Mouse (Mus musculus): ENCODE results near the gene Ccdc82. TPM values are rescaled to one million over a fixed set of nuclear protein-coding genes. Genes with fewer than 3 reads are reported as not detected.

Gene Ccdc82
- total and polyA plus RNA-seq, 2 experiments from 2014 or later: 11.1 to 18.7 TPM

GRCm38 (mm10) chr9:13303976-13304375 is 57.2 kb downstream of the Ccdc82 start:
- ATAC-seq: no peak

GRCm38 (mm10) chr9:13306471-13306870 is 59.7 kb downstream of the Ccdc82 start:
- TF ChIP-seq CTCF (IDR thresholded peaks at IDR 0.05; ENCODE audit: low read depth): no peak
- no peak overlapping the region for H3K4me3 ChIP-seq (ENCODE audit: low read length)
- no peak overlapping the region for H3K9ac ChIP-seq (replicated peaks; ENCODE audit: low read length)
- 92% methylated on average over 3 of the region's 3 CpGs for WGBS
- no peak for ATAC-seq
- no peaks in the 10 kb centered on the region for H3K36me3 ChIP-seq (ENCODE audit: insufficient read depth, low read length)
- peaks cover 33% of the 10 kb centered on the region for H3K4me1 ChIP-seq (ENCODE audit: insufficient read depth, low read length)
- H3K4me2 ChIP-seq (ENCODE audit: low read depth, low read length): no peak overlapping the region
- no peaks in the 10 kb centered on the region for H3K9me3 ChIP-seq (ENCODE audit: low read length)
- H3K27me3 ChIP-seq (ENCODE audit: insufficient read depth, low read length): no peaks in the 10 kb centered on the region
- 0 out of 2 replicates have a peak overlapping the region, but pooled peaks have one; percentile 45 for H3K27ac ChIP-seq
- DNase-seq (ENCODE audit: low spot score): no peak

More at GRCm38 (mm10) chr9:13303976-13304375, 57.2 kb downstream of the Ccdc82 start:
- Histone ChIP-seq H3K9ac (replicated peaks; ENCODE audit: low read length) (no peak overlapping the region), H3K27me3 (ENCODE audit: insufficient read depth, low read length) (no peaks in the 10 kb centered on the region), H3K4me3 (ENCODE audit: low read length) (no peak overlapping the region), H3K4me2 (ENCODE audit: low read depth, low read length) (no peak overlapping the region), H3K9me3 (ENCODE audit: low read length) (no peaks in the 10 kb centered on the region), H3K36me3 (ENCODE audit: insufficient read depth, low read length) (no peaks in the 10 kb centered on the region), H3K4me1 (ENCODE audit: insufficient read depth, low read length) (peaks cover 40% of the 10 kb centered on the region), H3K27ac (peak overlapping the region; percentile 17)
- peak; percentile 48 for DNase-seq (ENCODE audit: low spot score)
- no peak for TF ChIP-seq CTCF (IDR thresholded peaks at IDR 0.05; ENCODE audit: low read depth)
- 22% methylated on average over 6 of the region's 6 CpGs for WGBS

- Histone ChIP-seq H3K4me3 (ENCODE audit: low read length) (no peak overlapping the region), H3K9ac (replicated peaks; ENCODE audit: low read length) (no peak overlapping the region), H3K4me2 (ENCODE audit: low read depth, low read length) (no peak overlapping the region), H3K27ac (0 out of 2 replicates have a peak overlapping the region, but pooled peaks have one; percentile 45), H3K4me1 (ENCODE audit: insufficient read depth, low read length) (peaks cover 27% of the 10 kb centered on the region), H3K9me3 (ENCODE audit: low read length) (no peaks in the 10 kb centered on the region), H3K27me3 (ENCODE audit: insufficient read depth, low read length) (no peaks in the 10 kb centered on the region), H3K36me3 (ENCODE audit: insufficient read depth, low read length) (no peaks in the 10 kb centered on the region)
- TF ChIP-seq CTCF (IDR thresholded peaks at IDR 0.05; ENCODE audit: low read depth): no peak
- DNase-seq (ENCODE audit: low spot score): peak; percentile 29
- no peak for ATAC-seq
- 21% methylated on average over 4 of the region's 4 CpGs for WGBS
Observed at GRCm38 (mm10) chr9:13307226-13307625, 60.5 kb downstream of the Ccdc82 start.

GRCm38 (mm10) chr9:13308718-13309117 is 62.0 kb downstream of the Ccdc82 start:
- no peak for TF ChIP-seq CTCF (IDR thresholded peaks at IDR 0.05; ENCODE audit: low read depth)
- Histone ChIP-seq H3K4me2 (ENCODE audit: low read depth, low read length) (no peak overlapping the region), H3K36me3 (ENCODE audit: insufficient read depth, low read length) (no peaks in the 10 kb centered on the region), H3K27ac (no peak overlapping the region), H3K4me1 (ENCODE audit: insufficient read depth, low read length) (peaks cover 21% of the 10 kb centered on the region), H3K9me3 (ENCODE audit: low read length) (no peaks in the 10 kb centered on the region), H3K27me3 (ENCODE audit: insufficient read depth, low read length) (no peaks in the 10 kb centered on the region), H3K4me3 (ENCODE audit: low read length) (no peak overlapping the region), H3K9ac (replicated peaks; ENCODE audit: low read length) (no peak overlapping the region)
- WGBS: 59% methylated on average over 8 of the region's 8 CpGs
- no peak for DNase-seq (ENCODE audit: low spot score)
- ATAC-seq: no peak

GRCm38 (mm10) chr9:13309807-13310206 is 63.1 kb downstream of the Ccdc82 start:
- DNase-seq (ENCODE audit: low spot score) (no peak), ATAC-seq (no peak)
- Histone ChIP-seq H3K9me3 (ENCODE audit: low read length) (no peaks in the 10 kb centered on the region), H3K36me3 (ENCODE audit: insufficient read depth, low read length) (no peaks in the 10 kb centered on the region), H3K4me2 (ENCODE audit: low read depth, low read length) (no peak overlapping the region), H3K9ac (replicated peaks; ENCODE audit: low read length) (no peak overlapping the region), H3K4me3 (ENCODE audit: low read length) (no peak overlapping the region), H3K4me1 (ENCODE audit: insufficient read depth, low read length) (0 out of 2 replicates have a peak, but pooled peaks cover 17% of the 10 kb centered on the region), H3K27ac (no peak overlapping the region), H3K27me3 (ENCODE audit: insufficient read depth, low read length) (no peaks in the 10 kb centered on the region)
- WGBS: 39% methylated on average over 7 of the region's 7 CpGs
- TF ChIP-seq CTCF (IDR thresholded peaks at IDR 0.05; ENCODE audit: low read depth): no peak

- Histone ChIP-seq H3K4me2 (ENCODE audit: low read depth, low read length) (no peak overlapping the region), H3K9ac (replicated peaks; ENCODE audit: low read length) (no peak overlapping the region), H3K27ac (no peak overlapping the region), H3K4me3 (ENCODE audit: low read length) (no peak overlapping the region), H3K36me3 (ENCODE audit: insufficient read depth, low read length) (no peaks in the 10 kb centered on the region), H3K27me3 (ENCODE audit: insufficient read depth, low read length) (no peaks in the 10 kb centered on the region), H3K9me3 (ENCODE audit: low read length) (no peaks in the 10 kb centered on the region), H3K4me1 (ENCODE audit: insufficient read depth, low read length) (0 out of 2 replicates have a peak, but pooled peaks cover 17% of the 10 kb centered on the region)
- ATAC-seq: peak; percentile 51; the same call in 1 of the 2 replicates
- DNase-seq (ENCODE audit: low spot score): no peak
- no peak for TF ChIP-seq CTCF (IDR thresholded peaks at IDR 0.05; ENCODE audit: low read depth)
- 33% methylated on average over 3 of the region's 3 CpGs for WGBS
Observed at GRCm38 (mm10) chr9:13310236-13310635, 63.5 kb downstream of the Ccdc82 start.

- WGBS: 13% methylated on average over 2 of the region's 2 CpGs
Observed at GRCm38 (mm10) chr9:13311094-13311493, 64.3 kb downstream of the Ccdc82 start.

More at GRCm38 (mm10) chr9:13311094-13311493, 64.3 kb downstream of the Ccdc82 start:
- Histone ChIP-seq H3K9ac (replicated peaks; ENCODE audit: low read length) (no peak overlapping the region), H3K27ac (no peak overlapping the region), H3K9me3 (ENCODE audit: low read length) (no peaks in the 10 kb centered on the region), H3K36me3 (ENCODE audit: insufficient read depth, low read length) (no peaks in the 10 kb centered on the region), H3K4me3 (ENCODE audit: low read length) (no peak overlapping the region), H3K27me3 (ENCODE audit: insufficient read depth, low read length) (no peaks in the 10 kb centered on the region), H3K4me1 (ENCODE audit: insufficient read depth, low read length) (0 out of 2 replicates have a peak, but pooled peaks cover 17% of the 10 kb centered on the region), H3K4me2 (ENCODE audit: low read depth, low read length) (no peak overlapping the region)
- TF ChIP-seq CTCF (IDR thresholded peaks at IDR 0.05; ENCODE audit: low read depth): no peak
- no peak for ATAC-seq
- no peak for DNase-seq (ENCODE audit: low spot score)
